Mouse (Mus musculus) kidney, postnatal 25 days (tissue): ENCODE data around the gene Irgc1.

Experiments
- DNase-seq, 2 experiments: peaks; one replicate each; pipeline ENCODE4 v3.0.0; 2021; ENCODE audit warnings: mixed read lengths in 2 of 2

The Irgc1 gene

DNA sequence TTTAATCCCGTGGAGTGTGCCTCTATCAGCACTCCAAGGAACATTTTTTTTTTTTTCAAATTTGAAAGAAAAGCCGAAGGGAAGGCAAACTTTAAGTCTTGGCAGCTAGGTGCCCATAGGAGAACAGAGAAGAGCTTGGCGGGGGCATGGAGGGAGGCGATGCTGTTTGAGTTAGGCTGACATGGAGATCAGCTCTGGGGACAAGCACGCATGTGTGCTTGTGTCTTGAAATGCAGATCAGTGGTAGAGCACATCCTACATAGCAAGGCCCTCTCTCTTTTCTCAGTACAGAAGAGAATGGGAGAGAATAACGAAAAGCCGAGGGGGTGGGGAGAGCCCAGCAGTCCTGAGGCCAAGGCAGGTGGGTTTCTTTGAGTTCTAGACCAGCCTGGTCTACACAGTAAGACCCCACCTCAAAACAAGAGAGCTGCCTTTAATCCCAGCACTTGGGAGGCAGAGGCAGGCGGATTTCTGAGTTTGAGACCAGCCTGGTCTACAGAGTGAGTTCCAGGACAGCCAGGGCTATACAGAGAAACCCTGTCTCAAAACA lies 53.7 kb downstream of the Irgc1 start:
- DNase-seq = no peak

DNA sequence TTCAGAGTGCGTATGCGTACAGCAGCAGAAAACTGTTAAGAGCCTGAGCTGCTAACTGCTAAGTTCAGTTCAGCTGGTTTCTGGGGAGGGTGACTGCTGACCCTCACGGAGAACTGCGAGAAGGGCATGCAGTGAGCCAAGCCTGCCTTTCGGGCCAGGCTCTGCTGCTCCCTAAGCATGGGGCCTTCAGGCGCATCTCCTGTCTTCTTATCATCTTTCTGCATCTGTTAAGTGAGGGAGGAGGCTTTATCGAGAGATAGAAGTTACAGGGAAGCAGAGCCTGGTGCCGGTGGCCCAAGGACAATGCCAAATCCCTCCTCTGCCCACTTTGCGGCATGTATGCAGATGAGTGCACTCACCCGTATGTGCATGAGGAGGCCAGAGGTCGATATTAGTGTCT lies 55.3 kb downstream of the Irgc1 start:
- no peak for DNase-seq

DNA sequence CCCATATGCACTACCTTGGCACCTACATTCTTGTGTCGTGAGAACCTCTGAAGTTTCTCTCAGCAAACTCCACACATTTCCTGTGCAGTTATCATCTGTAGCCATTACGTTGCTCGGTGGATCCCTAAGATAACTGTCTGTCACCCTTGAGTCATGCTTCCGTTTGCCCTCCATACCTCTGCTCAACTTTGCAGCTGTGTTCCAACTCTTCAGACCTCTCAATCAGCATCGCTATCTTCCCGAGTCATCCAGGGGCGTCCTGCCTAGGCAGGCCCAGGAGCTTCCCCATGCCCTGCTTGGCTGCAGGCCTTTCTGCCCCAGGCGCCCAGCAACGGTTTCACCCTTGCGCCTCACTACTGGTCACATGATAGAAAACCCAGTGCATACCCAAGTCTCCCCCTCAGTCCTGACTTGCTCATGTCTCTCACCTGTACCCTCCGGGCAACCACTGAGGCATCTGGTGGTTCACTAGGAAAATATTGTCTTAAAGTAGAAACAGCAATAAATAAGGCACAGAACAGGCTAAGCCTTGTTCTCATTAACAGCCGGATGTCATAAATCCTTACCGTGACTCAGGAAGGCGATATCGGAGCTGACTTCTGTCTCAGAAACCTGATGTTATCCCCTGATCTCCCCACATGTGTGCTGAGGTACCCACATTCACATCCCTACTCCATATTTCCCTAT lies 57.5 kb downstream of the Irgc1 start:
- DNase-seq = no peak

DNA sequence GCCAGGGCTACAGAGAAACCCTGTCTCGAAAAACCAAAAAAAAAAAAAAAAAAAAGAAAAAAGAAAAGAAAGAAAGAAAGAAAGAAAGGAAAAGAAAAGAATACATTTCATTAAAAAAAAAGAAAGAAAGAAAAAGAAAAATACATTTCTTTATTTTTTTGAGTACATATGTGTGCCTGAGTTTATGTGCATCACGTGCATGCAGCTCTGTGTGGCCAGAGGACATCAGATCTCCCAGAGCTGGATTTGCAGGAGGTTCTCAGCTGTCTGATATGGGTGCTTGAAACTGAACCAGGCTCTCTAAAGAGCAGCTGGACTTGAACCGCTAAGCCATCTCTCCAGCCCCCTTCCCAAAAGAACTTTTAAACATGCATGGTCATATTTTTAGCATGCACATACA lies 58.0 kb downstream of the Irgc1 start:
- DNase-seq = no peak

DNA sequence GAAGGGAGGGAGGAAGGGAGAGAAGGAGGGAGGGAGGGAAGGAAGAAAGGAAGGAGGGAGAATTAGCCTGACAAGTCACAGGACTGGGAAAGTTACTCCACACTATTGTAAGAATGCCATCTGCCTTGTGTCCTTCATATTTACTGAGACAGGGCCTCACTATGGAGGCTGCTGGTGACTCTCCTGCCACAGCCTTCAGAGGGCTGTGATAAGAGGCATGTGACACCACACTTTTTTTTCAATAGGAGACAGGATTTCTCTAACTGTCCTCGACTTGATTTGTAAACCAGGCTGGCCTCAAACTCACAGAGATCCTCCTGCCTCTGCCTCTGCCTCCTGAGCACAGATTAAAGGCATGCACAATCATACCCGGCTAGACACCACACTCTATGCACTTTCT lies 60.4 kb downstream of the Irgc1 start:
- no peak for DNase-seq

DNA sequence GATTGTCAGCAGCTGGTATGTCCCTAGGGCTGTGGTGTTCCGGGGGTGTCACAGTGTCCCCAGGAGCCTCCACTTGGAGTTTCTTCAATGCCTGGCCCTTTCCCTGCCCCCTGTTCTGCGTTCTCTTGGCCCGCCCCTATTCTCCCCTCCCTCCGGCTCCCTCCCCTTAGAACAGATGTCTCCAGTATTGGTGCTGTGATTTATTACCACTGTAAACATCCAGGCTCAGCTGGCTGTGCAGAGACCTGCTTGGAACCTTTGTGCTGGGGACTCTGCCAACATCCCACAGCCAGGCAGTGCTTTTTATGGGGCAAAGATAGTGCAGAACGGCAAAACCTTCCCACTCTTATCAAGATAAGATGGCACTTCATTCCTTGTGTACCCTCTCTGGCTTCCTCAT lies 61.0 kb downstream of the Irgc1 start:
- no peak for DNase-seq

DNA sequence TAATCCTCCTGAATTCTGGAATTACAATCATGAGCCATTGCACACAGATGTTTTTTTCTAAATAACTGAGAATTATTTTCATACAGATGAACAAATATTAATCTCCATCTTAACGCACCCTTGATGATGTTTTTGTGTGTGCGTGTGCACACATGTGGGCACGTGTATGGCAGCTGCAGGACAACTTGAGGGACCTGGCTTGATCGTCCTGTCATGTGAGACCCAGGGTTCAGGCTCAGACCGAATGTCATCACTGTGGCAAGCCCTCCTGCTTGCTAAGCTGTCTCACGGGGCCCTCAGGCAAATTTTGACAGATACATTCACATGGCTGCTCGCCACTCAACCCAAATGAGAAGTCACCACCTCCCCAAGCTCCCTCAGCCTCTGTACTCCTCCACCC lies 61.6 kb downstream of the Irgc1 start:
- DNase-seq = no peak

DNA sequence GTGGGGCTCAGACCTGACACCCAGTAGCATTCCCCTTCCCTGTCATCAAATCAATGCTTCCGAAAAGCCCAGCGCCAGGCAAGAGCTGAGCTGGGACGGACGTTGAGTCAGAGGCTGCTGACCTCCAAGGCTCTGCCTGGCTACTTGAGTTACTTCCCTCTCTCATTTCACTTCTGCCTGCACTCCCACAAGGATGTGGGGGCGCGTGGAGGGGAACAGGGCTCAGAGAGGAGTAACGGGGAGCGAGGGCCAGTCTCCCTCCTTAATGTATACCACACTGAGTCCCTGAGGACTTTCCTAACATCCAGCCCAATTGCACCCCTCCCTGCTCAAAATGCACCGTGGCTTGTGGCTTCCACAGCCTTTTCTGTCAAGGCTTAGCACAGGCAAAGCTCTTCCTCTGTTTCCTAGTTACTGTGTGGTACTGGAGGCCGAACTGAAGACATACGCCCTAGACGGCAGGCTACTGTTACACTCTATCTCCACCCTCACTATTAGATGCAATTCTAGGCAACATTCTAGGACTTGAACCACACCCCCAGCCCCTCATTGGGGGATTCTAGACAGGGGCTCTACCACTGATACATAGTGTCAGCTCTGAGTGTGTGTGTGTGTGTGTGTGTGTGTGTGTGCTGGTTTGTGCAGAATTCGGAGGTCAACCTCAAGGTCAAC lies 62.4 kb downstream of the Irgc1 start:
- DNase-seq = no peak

DNA sequence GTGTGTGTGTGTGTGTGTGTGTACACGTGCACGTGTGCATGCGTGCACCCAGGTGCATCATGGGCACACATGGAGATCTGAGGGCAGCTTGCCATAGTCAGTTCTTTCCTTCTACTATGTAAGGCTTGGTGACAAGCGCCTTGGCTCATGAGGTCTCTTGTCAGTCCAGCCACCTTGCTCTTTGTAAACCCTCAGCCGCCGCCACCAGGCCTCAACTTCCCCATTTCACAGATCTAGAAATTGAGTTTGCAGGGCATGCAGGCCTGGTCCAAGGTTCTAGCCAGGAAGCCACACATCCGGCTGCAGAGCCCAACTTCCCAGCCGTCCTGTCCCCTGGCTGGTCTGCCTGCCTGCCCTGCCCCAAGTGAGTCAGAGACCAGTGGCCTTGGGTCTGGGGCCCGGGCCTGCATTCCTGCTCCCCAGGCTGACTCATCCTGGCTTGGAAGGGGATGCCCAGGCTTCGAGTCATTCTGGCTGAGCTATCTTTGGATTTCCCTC lies 65.0 kb downstream of the Irgc1 start:
- DNase-seq = peak in 1 of 2 experiments; percentile 33

DNA sequence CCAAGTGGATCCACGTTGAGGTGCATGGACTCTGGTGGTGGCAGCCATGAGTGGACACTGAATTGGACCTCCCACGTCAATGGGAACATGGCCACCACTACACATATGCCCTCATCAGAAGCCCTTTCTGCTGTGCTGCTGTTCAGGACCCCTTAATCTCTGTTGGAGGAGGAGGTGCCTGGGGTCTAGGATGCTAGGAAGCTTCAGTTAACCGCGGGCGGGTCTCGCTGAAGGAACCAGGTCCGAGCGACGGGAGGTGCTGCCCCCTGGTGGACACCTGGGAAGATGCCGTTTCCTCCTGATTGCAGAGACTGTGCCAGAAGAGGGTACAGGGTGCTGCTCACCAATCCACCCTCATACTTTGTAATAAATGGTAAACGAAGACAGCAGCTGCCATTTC lies 67.3 kb downstream of the Irgc1 start:
- peak; percentile 58 to 65 for DNase-seq

DNA sequence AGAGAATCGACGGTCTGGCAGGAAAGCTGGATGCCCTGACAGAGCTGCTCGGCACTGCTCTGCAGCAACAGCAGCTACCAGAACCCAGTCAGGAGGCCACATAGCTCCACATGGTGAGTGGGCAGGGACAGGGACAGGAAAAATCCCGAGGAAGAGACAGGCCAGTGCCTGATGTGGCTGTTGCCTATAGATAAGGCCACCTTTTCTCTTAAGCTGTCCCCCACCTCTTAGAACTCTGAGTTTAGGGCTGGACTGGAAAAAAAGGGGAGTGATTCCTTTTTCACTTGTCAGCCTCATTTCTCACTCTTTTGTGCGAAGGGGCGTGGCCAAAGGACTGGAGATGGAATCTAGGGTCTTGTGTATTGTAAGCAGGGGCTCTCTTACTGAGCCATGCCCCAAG lies 68.0 kb downstream of the Irgc1 start:
- no peak for DNase-seq

DNA sequence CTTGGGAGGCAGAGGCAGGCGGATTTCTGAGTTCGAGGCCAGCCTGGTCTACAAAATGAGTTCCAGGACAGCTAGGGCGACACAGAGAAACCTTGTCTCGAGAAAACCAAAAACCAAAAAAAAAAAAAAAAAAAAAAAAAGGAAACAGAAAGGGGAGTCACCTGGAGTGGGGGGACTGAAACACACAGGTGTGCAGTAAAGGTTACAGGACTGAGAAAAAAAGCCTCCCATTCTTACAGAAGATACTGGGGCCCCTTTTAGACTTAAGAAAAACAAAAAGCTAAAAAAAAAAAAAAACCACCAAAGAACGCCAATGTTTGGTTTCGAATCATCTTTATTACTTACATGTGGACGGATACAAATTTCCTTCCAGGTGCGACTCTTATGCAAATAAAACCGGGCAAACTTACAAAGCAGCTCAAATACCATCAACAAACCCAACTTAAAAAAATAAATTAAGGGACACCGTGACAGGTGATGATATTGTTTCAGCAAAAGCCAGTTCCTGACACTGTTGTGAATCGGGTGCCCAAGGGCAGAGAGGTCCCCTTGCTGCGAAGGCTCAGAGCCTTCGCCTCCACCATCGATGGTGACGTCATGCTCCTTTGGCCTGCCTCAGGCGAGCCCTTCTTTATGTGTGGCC lies 69.2 kb downstream of the Irgc1 start:
- DNase-seq = no peak
